Mouse (Mus musculus) thymus, adult 2 months (tissue): ENCODE data around the gene Slc25a42. TPM values are rescaled to one million over a fixed set of nuclear protein-coding genes. Genes with fewer than 3 reads are reported as not detected.
A peak's percentile ranks its signal among the peaks of the same experiment; 100 is the strongest.

Source experiments
- DNase-seq: peaks from one replicate; pipeline ENCODE4 v3.0.0; 2021
- H3K27ac ChIP-seq: fragments of 200-500 bp; 2 replicates; pipeline ENCODE4 v1.5.1; 2012; ENCODE audit warnings: low read length, control low read depth; ENCODE audit not compliant: control insufficient read depth, insufficient read depth
- H3K27me3 ChIP-seq: fragments of 200-500 bp; 2 replicates; pipeline ENCODE4 v1.6.1; 2012; ENCODE audit warnings: mild to moderate bottlenecking, low read length, moderate library complexity, mixed read lengths; ENCODE audit not compliant: control insufficient read depth, insufficient read depth
- H3K36me3 ChIP-seq: fragments of 200-500 bp; 2 replicates; pipeline ENCODE4 v1.6.1; 2012; ENCODE audit warnings: mild to moderate bottlenecking, low read length, moderate library complexity; ENCODE audit not compliant: control insufficient read depth, insufficient read depth
- H3K4me1 ChIP-seq: fragments of 200-500 bp; replicated peaks from 2 replicates; pipeline ENCODE4 v1.6.1; 2012; ENCODE audit warnings: low read length; ENCODE audit not compliant: control insufficient read depth, insufficient read depth
- H3K4me3 ChIP-seq: fragments of 200-500 bp; 2 replicates; pipeline ENCODE4 v1.5.1; 2012; ENCODE audit warnings: mild to moderate bottlenecking, low read length, control low read depth, moderate library complexity; ENCODE audit not compliant: control insufficient read depth, insufficient read depth
- CTCF ChIP-seq: fragments of 200-500 bp; IDR thresholded peaks from 2 replicates; pipeline ENCODE4 v1.5.1; 2012; ENCODE audit warnings: mild to moderate bottlenecking, control low read depth, low read length, moderate library complexity, borderline replicate concordance; ENCODE audit not compliant: control insufficient read depth, poor library complexity, insufficient read depth; ENCODE audit errors: extremely low read depth
- POLR2A ChIP-seq: fragments of 200-500 bp; IDR thresholded peaks from 2 replicates; pipeline ENCODE4 v1.6.1; 2012; ENCODE audit warnings: mild to moderate bottlenecking, low read length, control low read depth, moderate library complexity; ENCODE audit not compliant: control insufficient read depth, poor library complexity, insufficient read depth; ENCODE audit errors: extremely low read depth
- WGBS: fragments of 180-500 bp; shearing (Covaris S2); methylation state at CpG from one replicate; pipeline ENCODE4 v1.1.7; 2018; 5-methylcytosine and 5-hydroxymethylcytosine counted together
- polyA plus RNA-seq: library from polyadenylated mRNA; depleted of rRNA; stranded (reverse); fragments of >200 nt; gene quantifications from 2 replicates; pipeline ENCODE4 v1.2.3, GENCODE M21; 2012; rRNA removed

Gene Slc25a42
- polyA plus RNA-seq, 1 experiment: 66.6 TPM

- under 1% methylated on average over 46 of the region's 46 CpGs for WGBS
- Histone ChIP-seq H3K27me3 (no peaks in the 10 kb centered on the region), H3K36me3 (peaks cover 9% of the 10 kb centered on the region; the same call in 1 of the 2 replicates), H3K4me1 (peaks cover 15% of the 10 kb centered on the region), H3K4me3 (peak within 1 kb of the TSS; percentile 96), H3K27ac (peak within 1 kb of the TSS; percentile 91)
- DNase-seq: peak; percentile 98
- TF ChIP-seq CTCF (no peak), POLR2A (peak; percentile 50; the same call in 1 of the 2 replicates)
Measured at GRCm38 (mm10) chr8:70139026-70139857, 72.9 kb downstream of the Slc25a42 start, which contains the start of the genes Rfxank, Borcs8 and Mef2b. Gene Rfxank, minus strand, starts transcription at chr8:70139154. Gene Borcs8, plus strand, starts transcription at chr8:70139499. Gene Mef2b, plus strand, starts transcription at chr8:70139711.

- Histone ChIP-seq H3K36me3 (peaks cover 13% of the 10 kb centered on the region; the same call in 1 of the 2 replicates), H3K4me1 (peaks cover 15% of the 10 kb centered on the region), H3K4me3 (no peak overlapping the region), H3K27me3 (no peaks in the 10 kb centered on the region), H3K27ac (no peak overlapping the region)
- no peak for DNase-seq
- TF ChIP-seq CTCF (no peak), POLR2A (no peak)
- WGBS: 82% methylated on average over 4 of the region's 4 CpGs
Measured at GRCm38 (mm10) chr8:70137890-70138289, 74.2 kb downstream of the Slc25a42 start.

DNA sequence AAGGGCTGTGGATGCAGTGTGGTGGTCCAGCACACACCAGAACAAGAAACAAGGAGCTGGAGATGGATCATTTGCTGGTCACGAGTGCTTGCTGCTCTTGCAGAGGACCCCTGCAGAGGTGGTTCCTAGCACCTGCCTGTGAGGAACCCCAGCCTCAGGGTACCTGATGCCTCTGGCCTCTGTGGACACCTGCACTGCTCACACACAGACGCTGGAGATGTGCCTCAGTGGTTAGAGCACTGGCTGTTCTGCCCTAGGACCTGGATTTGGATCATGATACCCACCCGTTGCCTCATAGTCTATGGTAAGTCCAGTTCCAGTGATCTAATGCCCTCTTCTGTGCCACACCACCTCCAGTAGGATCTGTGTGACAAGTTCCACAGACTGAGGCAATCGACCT is 75.5 kb downstream of the Slc25a42 start:
- 92% methylated on average over 4 of the region's 4 CpGs for WGBS
- DNase-seq: no peak
- peaks cover 26% of the 10 kb centered on the region for H3K4me1 ChIP-seq
- H3K27me3 ChIP-seq: no peaks in the 10 kb centered on the region
- H3K27ac ChIP-seq: no peak overlapping the region
- H3K36me3 ChIP-seq: peaks cover 13% of the 10 kb centered on the region; the same call in 1 of the 2 replicates
- H3K4me3 ChIP-seq: no peak overlapping the region
- TF ChIP-seq CTCF (no peak), POLR2A (no peak)

DNA sequence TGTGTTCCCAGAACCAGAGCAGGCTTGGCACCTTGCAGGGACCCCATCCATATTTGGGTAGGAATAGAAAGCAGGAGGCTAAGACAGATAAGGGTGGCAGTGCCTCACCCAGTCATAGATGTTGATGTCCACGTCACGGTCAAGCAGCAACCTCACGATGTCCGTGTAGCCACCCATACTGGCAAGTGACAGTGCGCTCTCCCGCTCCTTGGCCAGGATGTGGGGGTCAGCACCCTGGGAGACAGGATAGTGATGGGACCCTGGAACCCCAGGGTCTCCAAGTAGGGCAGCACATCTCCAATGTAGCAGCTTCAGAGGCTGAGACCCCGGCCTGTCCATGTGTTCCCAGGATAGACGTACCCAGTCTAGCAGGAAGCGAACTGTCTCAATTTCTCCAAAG is 77.2 kb downstream of the Slc25a42 start:
- Histone ChIP-seq H3K4me1 (peaks cover 22% of the 10 kb centered on the region), H3K4me3 (no peak overlapping the region), H3K27me3 (no peaks in the 10 kb centered on the region), H3K27ac (no peak overlapping the region), H3K36me3 (peaks cover 13% of the 10 kb centered on the region; the same call in 1 of the 2 replicates)
- TF ChIP-seq CTCF: no peak
- no peak for TF ChIP-seq POLR2A
- over 99% methylated on average over 9 of the region's 9 CpGs for WGBS
- no peak for DNase-seq

Other genes starting within 250 kb of the Slc25a42 start
- gene Gatad2a, start 215.9 kb downstream of the Slc25a42 start, polyA plus RNA-seq: 84.5 and 116 TPM in 2 replicates
- 186 and 190 TPM in 2 replicates for gene Mau2, start 169.6 kb downstream of the Slc25a42 start, polyA plus RNA-seq
- 17.8 and 18.1 TPM in 2 replicates for gene Sugp1, start 169.5 kb downstream of the Slc25a42 start, polyA plus RNA-seq
- gene Tm6sf2, start 139.4 kb downstream of the Slc25a42 start, polyA plus RNA-seq: 5.1 and 5.9 TPM in 2 replicates
- gene Hapln4, start 128.8 kb downstream of the Slc25a42 start, polyA plus RNA-seq: 0.11 and 0.15 TPM in 2 replicates
- 0.05 and 0.08 TPM in 2 replicates for gene Ncan, start 91.4 kb downstream of the Slc25a42 start, polyA plus RNA-seq
- 20.7 and 26.9 TPM in 2 replicates for gene Nr2c2ap, start 81.0 kb downstream of the Slc25a42 start, polyA plus RNA-seq
- gene Rfxank, start 73.2 kb downstream of the Slc25a42 start, polyA plus RNA-seq: 49.7 and 58.2 TPM in 2 replicates
- gene Borcs8, start 72.8 kb downstream of the Slc25a42 start, polyA plus RNA-seq: 174 and 178 TPM in 2 replicates
- 3.5 and 3.6 TPM in 2 replicates for gene Mef2b, start 72.6 kb downstream of the Slc25a42 start, polyA plus RNA-seq
- 144 and 156 TPM in 2 replicates for gene Tmem161a, start 39.9 kb downstream of the Slc25a42 start, polyA plus RNA-seq
- 98.2 and 103 TPM in 2 replicates for gene Sugp2, start 21.9 kb upstream of the Slc25a42 start, polyA plus RNA-seq
- gene Armc6, start 22.2 kb upstream of the Slc25a42 start, polyA plus RNA-seq: 24.3 and 25.4 TPM in 2 replicates
- gene Homer3, start 70.5 kb upstream of the Slc25a42 start, polyA plus RNA-seq: 60.6 and 67.6 TPM in 2 replicates
- gene Ddx49, start 90.2 kb upstream of the Slc25a42 start, polyA plus RNA-seq: 72.1 and 75.4 TPM in 2 replicates
- 397 and 454 TPM in 2 replicates for gene Cope, start 90.2 kb upstream of the Slc25a42 start, polyA plus RNA-seq
- gene Cers1, start 103.5 kb upstream of the Slc25a42 start, polyA plus RNA-seq: 0.13 and 0.61 TPM in 2 replicates
- gene Gdf1, start 117.5 kb upstream of the Slc25a42 start, polyA plus RNA-seq: 0.13 and 0.23 TPM in 2 replicates
- 76.0 and 104 TPM in 2 replicates for gene Upf1, start 141.0 kb upstream of the Slc25a42 start, polyA plus RNA-seq
- 4.1 and 4.7 TPM in 2 replicates for gene Comp, start 161.3 kb upstream of the Slc25a42 start, polyA plus RNA-seq
- gene Crtc1, start 227.3 kb upstream of the Slc25a42 start, polyA plus RNA-seq: 43.9 and 49.0 TPM in 2 replicates